Mouse (Mus musculus): ENCODE measurements around the gene Vsig8.
A peak's percentile ranks its signal among the peaks of the same experiment; 100 is the strongest.

The Vsig8 gene

DNA sequence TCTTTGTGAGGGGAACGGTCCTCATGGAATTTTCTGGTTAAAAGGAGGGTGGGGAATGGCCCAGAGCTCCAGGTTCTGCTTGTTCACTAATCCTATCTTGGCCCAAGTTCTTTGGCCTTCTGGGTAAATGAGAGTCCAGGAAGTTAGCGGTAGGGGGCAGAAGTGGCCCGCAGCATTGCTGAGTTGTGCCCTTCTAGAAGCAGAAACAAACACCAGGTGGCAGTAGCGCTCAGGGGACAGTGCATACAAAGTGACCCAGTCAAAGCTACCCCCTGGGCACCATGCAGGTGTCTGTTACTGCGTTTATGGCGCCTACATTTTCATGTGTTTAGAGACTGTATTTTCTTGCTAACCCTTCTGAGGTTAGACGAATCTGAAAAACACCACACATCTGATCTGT, 27.0 kb upstream of the Vsig8 start:
- peak; percentile 82 for DNase-seq (ENCODE audit: low spot score)

DNA sequence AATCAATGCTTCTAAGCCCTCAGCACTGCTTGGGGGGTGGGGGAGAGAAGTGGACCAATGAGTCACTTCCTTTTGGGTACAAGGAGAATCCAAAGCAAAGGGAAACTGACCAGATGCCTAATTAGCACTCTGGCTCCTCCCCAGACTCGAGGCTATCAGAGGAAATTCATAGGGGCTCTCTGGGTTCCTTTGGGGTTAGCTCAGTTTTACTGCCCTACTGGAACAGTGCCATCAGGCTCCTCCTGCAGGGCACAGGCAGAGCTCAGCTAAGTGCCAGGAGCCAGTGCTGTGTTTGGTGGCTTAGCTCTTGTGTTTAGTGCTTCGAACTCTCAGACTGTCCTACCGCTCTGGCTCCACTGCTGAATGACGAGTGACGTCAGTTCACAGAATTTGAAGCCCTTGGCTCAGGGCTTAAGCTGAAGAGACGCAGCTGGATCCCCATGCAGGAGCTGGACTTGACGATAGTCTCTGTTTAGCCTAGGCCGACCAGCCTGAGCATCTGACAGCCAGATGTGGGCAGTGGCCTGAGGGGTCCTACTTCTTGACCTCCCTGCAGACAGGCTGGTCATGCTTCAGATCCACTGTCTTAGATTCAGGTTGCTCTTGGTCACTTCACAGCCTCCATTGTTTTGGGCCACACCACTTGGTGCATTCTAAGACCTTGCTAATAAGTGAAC, 25.1 kb upstream of the Vsig8 start:
- DNase-seq (ENCODE audit: low spot score) = peak; percentile 7

GRCm38 (mm10) chr1:172532551-172532950, 23.2 kb upstream of the Vsig8 start:
- no peak for DNase-seq (ENCODE audit: low spot score)

DNA sequence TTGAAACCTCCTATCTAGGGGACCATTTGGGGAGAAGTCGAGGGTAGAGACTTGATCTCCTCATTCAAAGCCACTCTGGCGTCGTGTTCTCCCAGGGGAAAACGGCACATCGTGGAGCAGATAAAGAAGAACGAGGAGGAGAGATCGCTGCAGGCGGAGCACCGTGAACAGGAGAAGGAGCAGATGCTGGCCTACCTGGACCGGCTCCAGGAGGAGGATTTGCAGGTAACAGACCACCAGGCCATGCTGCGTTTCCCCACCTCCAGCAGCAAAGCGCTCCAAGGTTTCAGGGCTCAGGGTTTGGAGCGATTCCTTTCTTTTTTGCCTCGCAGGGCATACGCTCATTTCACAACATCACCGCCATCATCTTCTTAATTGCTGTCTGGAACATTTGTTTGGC, 20.6 kb upstream of the Vsig8 start:
- no peak for DNase-seq (ENCODE audit: low spot score)

GRCm38 (mm10) chr1:172539827-172540226, 15.9 kb upstream of the Vsig8 start:
- no peak for DNase-seq (ENCODE audit: low spot score)

DNA sequence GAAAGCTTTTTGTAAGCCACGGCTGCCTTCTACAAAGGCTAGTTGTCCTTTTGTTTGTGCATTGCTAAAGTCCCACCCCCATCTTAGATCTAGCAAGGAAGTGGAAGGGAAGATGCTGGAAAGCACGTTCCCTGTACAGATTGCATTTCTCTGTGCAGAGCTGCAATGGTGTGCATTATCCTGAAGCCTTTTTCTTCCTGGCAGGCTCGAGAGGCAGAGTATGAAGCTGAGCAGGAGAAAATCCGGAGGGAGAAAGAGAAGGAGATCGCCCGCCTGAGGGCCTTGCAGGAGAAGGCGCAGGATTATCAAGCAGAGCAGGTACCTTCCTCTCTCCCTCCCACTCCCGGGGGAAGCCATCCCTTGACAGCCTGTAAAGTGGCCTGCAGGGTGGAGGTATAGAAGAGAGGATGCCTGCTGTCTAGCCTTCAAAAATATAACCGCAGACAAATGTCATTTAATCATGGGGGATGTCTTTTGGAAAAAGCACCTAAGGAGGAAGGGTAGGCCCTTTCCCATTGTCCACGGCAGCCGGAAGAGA, 15.4 kb upstream of the Vsig8 start:
- no peak for DNase-seq (ENCODE audit: low spot score)

- DNase-seq (ENCODE audit: low spot score) = no peak
These were observed 9.7 kb upstream of the Vsig8 start for GRCm38 (mm10) chr1:172546062-172546461.

DNA sequence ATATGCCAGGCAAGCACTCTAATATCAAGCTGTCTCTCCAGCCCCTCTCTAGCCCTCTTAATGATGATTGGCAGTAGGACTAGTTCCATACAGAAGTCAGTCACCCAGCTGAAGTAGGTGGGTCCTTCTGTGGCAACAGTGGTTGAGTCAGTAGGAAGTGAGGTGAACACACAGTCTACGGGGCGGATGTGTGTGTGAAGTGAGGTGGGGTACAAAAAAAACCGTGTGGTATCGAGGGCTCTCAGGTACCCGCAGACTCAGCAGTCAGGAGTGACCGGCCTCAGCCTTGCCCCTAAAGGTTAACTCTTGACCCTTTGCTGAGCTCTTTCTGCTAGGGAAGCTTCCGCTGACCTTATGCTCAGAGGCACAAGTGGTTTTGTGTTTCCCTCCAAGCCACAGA, 7.2 kb upstream of the Vsig8 start:
- DNase-seq (ENCODE audit: low spot score) = no peak

- no peak for DNase-seq (ENCODE audit: low spot score)
These were observed 6.4 kb upstream of the Vsig8 start for GRCm38 (mm10) chr1:172549314-172549713.

DNA sequence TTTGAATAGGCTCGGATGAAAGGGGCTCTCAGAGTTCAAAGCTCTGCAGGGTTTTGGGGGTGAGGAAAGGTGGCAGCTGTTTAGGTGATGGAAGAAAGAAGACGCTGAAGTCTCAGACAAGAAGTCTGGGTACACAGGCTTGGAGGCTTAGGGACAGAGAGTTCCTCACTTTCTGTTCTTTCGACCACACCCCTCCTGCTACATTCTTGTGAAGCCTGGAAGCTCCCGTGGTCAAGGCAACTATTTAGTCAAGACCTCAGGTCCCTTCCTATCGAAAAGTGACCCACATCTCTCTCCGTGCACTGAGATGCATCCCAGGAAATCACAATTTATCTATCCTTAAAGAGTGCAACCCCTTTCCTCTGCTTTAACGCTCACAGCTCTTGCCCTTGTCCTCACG, 6.0 kb upstream of the Vsig8 start:
- DNase-seq (ENCODE audit: low spot score) = no peak

DNA sequence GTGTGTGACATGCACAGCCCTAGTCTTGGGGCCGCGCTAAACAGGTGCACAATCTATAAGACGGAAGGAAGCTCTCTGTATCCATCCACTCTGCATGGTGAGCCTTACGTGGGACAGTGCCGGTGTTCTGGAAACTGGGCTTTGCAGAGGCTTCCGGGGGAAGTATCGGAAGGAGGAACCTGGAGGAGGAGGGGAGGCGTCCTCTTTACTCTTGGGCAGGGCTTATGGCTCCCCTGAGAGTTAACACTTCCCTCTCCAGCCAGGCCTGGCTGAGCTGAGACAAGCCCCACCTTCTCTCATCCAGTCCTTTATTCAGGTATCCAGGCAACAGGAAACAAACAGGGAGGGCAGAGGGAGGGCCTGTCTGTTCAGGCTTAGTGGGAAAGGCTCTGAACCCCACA, 5.2 kb upstream of the Vsig8 start:
- no peak for DNase-seq (ENCODE audit: low spot score)

GRCm38 (mm10) chr1:172551009-172551408, 4.7 kb upstream of the Vsig8 start:
- DNase-seq (ENCODE audit: low spot score) = no peak

DNA sequence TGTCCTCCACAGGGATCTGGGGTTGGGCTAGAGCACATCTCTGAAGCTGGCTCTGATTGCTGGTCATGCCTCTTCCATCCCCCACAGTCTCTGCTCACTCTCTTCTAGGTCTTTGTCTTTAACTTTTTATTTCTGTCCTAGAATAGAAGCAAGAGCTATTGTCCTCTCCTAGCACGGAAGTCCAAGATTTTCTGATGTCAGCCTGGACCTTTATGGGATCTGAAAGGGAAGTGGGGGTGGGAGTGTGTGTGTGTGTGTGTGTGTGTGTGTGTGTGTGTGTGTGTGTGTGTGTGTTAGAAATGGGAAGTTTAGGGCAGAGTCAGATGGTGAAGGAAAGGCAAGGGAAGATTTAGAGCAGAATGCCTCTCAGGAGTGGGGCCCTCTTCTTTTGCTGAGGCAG, 3.1 kb upstream of the Vsig8 start:
- no peak for DNase-seq (ENCODE audit: low spot score)

GRCm38 (mm10) chr1:172562641-172563464, 7.1 kb downstream of the Vsig8 start:
- no peak for DNase-seq (ENCODE audit: low spot score)

GRCm38 (mm10) chr1:172563465-172563828, 7.7 kb downstream of the Vsig8 start:
- no peak for DNase-seq (ENCODE audit: low spot score)

GRCm38 (mm10) chr1:172566131-172566530, 10.4 kb downstream of the Vsig8 start:
- no peak for DNase-seq (ENCODE audit: low spot score)

DNA sequence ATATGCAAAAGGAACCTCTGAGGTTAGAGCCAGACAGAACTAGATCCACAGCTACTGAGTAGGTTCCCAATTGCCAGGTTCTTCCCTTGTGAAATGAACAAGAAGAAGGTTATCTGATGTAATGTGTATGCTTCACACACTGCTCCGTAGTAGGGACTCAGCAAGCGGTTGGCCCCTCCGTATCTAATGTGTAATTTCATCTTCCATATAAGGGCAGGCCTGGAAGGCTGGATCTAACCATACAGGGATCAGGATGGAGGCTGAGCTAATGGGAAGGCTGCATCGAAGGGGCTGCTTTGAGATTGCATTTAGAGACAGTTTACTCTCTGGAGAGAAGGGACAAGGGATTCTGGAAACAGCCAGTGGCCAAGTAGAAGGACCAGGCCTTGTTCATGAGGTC, 12.0 kb downstream of the Vsig8 start:
- no peak for DNase-seq (ENCODE audit: low spot score)

DNA sequence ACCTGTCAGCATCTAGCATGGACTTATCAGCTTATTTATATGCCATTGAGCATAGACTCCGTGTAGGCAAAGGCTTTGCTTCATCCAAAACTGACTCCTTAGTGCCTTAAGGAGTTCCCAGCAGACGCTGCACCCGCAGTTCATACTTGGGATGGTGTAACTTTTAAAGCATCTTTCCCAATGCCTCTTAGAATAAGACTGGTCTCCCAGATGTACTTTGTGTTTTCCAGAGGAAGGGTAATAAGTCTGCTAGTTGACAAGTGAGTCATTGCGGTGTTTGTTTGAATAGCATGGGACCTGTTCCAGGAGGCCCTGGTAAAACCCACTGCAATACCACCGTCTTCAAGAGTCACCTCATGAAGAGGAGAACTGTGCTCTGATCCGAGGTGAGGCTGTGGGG, 24.4 kb downstream of the Vsig8 start:
- DNase-seq (ENCODE audit: low spot score) = peak; percentile 41

DNA sequence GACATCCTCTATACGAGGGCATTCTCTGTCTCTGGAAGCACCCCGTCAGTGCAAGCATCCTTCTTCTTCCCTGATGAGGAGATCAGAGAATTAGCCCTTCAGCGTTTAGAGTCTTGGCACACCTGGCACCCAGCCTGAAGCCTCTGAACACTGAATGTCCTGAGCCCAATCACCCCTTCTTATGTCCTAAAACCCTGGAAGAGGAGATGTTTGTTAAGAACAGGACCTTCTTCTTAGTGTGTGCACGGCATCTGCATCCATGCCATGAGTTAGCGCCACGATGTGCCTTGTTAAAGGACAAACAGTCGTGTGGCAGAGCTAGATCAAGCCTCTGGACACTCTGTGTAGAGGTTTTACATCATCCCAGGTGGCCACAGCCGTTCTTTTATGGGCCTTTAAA, 26.7 kb downstream of the Vsig8 start:
- no peak for DNase-seq (ENCODE audit: low spot score)

DNA sequence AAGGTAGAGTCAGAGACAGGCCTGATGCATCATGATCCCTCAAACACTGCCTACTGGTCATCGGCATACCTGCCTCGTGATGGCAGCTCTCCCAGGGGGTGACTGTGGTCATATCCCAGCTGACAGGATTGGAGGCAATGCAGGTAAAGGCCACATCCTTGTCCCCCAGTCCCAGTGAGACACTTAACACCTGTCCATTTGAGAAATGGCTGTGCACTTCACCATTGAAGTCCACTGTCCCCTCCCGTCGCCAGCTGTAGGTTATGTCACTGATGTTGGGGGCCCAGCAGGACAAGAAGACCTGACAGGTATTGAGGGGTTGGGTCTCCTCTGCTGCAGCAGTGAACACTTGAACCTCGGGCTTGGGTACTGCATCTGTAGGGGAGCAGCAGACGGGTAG, 28.5 kb downstream of the Vsig8 start:
- DNase-seq (ENCODE audit: low spot score) = no peak

GRCm38 (mm10) chr1:172585026-172585425, 29.3 kb downstream of the Vsig8 start:
- no peak for DNase-seq (ENCODE audit: low spot score)

DNA sequence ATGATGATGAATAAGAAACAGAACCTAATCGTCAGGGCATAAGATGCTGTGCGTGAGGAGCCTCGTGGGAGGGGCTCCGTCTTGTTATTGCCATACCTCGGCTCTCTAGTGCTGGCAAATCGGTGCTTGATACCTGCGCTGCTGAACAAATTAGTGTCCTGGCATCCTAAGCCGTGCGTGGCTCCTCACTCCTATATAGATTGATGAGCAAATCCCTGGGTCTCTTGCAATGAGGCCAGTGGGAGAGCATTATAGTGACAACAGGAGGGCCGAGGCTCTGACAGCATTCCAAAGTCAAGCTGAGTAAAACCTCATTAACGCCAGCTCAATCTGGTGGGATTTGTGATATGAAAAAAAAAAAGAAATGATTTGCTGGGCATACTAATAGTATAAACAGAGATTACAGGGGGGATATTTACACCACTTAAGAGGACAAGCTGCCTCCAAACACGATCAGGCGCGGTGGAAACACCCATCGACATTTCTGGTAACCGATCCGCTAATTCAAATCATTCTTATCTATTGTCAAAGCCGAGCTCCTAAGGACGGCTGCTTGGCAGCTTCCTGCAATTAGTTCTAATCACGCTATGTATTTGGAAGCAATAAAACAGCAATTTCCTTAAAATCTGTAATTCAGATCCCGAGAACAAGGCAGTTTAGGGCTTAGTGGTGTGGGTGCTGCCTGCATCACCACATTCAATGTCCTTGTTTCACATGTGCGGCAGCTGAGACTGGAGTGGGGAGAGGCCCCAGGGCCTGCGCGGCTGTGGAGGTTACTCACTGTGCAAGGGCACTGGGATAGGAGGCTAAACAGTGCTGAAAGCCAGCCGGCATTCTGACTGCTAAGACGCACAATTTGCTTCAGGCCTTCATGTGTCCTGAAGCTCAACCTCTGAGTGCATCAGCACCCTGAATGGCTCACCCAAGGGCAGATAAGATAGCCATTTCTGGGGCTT, 30.2 kb downstream of the Vsig8 start:
- DNase-seq (ENCODE audit: low spot score) = no peak
